Mouse (Mus musculus) kidney, adult 2 months (tissue): ENCODE measurements at regions not wholly inside any gene's neighbourhood (a gene's known extent, or its start where the extent isn't known, plus 50 kb on each side); places are given as distances from the start of the nearest gene placed in this dataset.
"Not testable (repeated sequence)": the region's sequence is repeated elsewhere in the genome, so short reads cannot be mapped to it uniquely, and the experiment has no call there.

Experiments used
- DNase-seq: peaks from one replicate; pipeline ENCODE4 v3.0.0; 2021
- H3K27ac ChIP-seq: fragments of 200-500 bp; 2 replicates; pipeline ENCODE4 v1.5.1; 2012; ENCODE audit warnings: low read depth, low read length, control low read depth, inconsistent platforms; ENCODE audit not compliant: insufficient read depth
- H3K27me3 ChIP-seq: fragments of 200-500 bp; replicated peaks from 2 replicates; pipeline ENCODE4 v1.6.1; 2012; ENCODE audit warnings: mild to moderate bottlenecking, moderate library complexity, low read length, inconsistent platforms; ENCODE audit not compliant: control insufficient read depth, insufficient read depth
- H3K36me3 ChIP-seq: fragments of 200-500 bp; 2 replicates; pipeline ENCODE4 v1.6.1; 2012; ENCODE audit warnings: mild to moderate bottlenecking, moderate library complexity, low read length, inconsistent platforms; ENCODE audit not compliant: control insufficient read depth, insufficient read depth
- H3K4me1 ChIP-seq: fragments of 200-500 bp; 2 replicates; pipeline ENCODE4 v1.6.1; 2011; ENCODE audit warnings: low read length; ENCODE audit not compliant: control insufficient read depth, insufficient read depth
- H3K4me3 ChIP-seq: fragments of 200-500 bp; 2 replicates; pipeline ENCODE4 v1.5.1; 2011; ENCODE audit warnings: mild to moderate bottlenecking, low read depth, low read length, control low read depth; ENCODE audit not compliant: insufficient read depth
- CTCF ChIP-seq: fragments of 200-500 bp; conservative IDR thresholded peaks from 2 replicates; pipeline ENCODE4 v1.5.1; 2011; ENCODE audit warnings: low read depth, mild to moderate bottlenecking, control low read depth, low read length, moderate library complexity, mixed read lengths; ENCODE audit not compliant: insufficient read depth, insufficient read length
- POLR2A ChIP-seq: fragments of 200-500 bp; IDR thresholded peaks from one replicate; pipeline ENCODE4 v1.6.1; 2011; ENCODE audit warnings: low read depth, low read length, control low read depth
- WGBS: fragments of 180-500 bp; shearing (Covaris S2); methylation state at CpG from one replicate; pipeline ENCODE4 v1.1.7; 2018; 5-methylcytosine and 5-hydroxymethylcytosine counted together

DNA sequence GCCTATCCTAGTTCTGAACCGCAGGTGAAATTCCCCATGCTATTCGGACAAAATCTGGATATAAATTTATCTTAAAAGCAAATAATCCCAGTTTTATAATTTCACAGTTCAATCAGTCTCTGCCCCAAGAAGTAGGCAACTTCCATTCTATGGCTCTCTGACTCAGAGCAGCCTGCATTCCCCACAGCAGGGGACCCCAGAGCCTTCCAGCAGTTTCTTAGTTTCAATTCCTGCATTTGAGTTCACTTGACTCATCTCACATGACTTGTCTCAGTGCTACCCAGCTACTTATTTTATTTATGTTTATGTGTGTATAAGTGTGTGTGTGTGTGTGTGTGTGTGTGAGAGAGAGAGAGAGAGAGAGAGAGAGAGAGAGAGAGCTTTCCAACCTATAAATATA, 650.0 kb downstream of the Nebl start:
- DNase-seq: no peak
- no peaks in the 10 kb centered on the region for H3K27me3 ChIP-seq
- H3K36me3 ChIP-seq: no peaks in the 10 kb centered on the region
- WGBS: 96% methylated on average over 2 of the region's 2 CpGs
- TF ChIP-seq CTCF (no peak), POLR2A (no peak)
- H3K4me1 ChIP-seq: no peaks in the 10 kb centered on the region
- H3K4me3 ChIP-seq: no peak overlapping the region
- no peak overlapping the region for H3K27ac ChIP-seq

DNA sequence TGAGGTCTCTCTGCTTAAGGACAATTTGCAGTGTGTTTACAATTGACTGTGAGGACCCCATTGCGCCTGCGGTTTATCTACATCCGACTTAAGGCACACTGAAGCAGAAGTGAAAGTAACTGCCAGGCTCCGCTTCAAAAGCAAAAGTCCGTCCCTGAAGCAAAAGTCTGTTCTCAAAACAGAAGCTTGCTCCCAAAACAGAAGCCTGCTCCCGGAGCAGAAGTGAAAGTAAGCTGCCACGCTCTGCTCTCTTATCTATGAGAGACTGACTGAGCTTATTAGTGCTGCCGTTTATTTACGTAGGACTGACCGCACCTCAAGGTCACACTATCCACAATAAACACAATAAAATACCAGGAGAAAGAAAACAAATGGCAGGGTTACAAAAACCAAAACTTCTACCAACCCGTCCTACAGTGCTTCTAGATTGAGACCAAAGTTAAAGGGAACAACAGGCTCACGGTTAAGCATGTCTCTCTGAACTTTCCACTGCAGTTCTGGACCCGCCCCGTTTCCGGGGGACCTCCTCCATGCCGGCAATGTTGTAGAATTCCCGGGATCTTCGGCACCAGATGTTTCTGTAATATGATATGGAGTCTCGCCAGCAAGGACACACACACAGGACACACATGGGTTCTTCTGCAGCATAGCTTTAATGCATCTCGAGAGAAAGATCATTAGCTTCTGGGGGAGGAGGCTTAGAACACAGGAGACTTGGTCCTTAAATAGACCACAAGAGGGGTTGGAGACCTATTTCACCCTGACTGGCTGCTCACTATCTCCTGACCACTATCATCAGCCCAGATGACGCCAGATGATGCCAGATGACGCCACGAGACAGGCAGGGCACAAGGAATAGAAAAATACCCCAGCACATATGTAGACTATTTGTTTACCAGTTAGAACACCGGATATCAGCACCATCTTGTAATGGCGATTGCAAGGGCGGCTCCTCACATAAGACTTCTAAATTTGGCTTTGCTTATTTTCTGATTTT, 665.8 kb downstream of the Nebl start:
- not testable (repeated sequence) for H3K27ac ChIP-seq, H3K4me3 ChIP-seq, H3K36me3 ChIP-seq, H3K4me1 ChIP-seq, DNase-seq, H3K27me3 ChIP-seq
- 85% methylated on average over 26 of the region's 26 CpGs for WGBS
